Mouse (Mus musculus) brain, embryonic 14.5 days (tissue): ENCODE data around the gene Ccdc134.

Experiments used
- CTCF ChIP-seq: fragments of 200-500 bp; IDR thresholded peaks from 2 replicates; pipeline ENCODE4 v1.5.1; 2012; ENCODE audit warnings: inconsistent platforms, mild to moderate bottlenecking, moderate library complexity, borderline replicate concordance; ENCODE audit not compliant: insufficient read depth, insufficient read length; ENCODE audit errors: extremely low read depth
- POLR2A ChIP-seq: fragments of 200-500 bp; IDR thresholded peaks from 2 replicates; pipeline ENCODE4 v1.6.1; 2012; ENCODE audit warnings: mild to moderate bottlenecking, inconsistent platforms, borderline replicate concordance; ENCODE audit not compliant: poor library complexity, insufficient read depth, insufficient read length, severe bottlenecking; ENCODE audit errors: extremely low read depth

DNA sequence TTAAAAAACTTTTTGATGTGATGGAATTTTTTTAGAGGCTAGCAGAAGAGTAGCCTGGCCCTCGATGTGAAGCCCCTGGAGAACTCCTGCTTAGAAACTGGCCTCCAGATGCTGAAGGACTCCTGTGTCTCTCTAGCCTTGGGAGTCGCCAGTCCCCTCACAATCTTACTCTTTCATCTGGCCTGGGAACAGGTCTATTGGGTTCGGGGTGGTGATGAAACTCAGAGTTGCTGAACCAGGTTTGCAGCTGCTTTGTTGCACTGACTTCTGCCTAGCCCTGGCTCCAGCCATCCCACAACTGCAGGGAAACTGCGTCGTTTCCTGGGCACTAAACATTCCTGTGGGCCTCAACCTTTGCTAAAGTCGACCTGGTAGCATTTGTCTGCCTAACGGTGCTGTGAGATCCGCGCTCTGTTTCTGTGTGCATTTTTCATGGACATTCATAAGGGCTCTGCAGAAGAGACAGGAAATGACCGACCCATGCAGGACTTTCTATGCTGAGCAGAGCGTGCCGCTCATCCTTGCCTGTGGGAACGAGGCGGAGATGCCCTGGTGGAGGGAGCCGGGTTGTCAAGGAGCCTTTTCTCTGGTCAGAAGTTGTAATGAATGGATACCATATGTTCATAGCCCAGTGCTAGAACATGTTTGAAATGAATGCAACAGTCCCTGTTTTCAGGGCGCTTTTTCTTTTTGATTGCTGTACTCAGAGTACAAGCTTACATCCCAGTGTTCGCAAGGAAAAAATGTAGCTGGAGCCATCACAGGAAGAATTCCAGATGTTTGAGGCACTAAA, 30.7 kb downstream of the Ccdc134 start:
- no peak for TF ChIP-seq POLR2A
- TF ChIP-seq CTCF, result no peak
